Mouse (Mus musculus): ENCODE measurements around the gene Dpp6. TPM values are rescaled to one million over a fixed set of nuclear protein-coding genes. Genes with fewer than 3 reads are reported as not detected.

Dpp6 gene
- total and polyA plus RNA-seq, 3 experiments: not detected

- H3K4me3 ChIP-seq (ENCODE audit: control insufficient read depth in 1 of 2, insufficient read depth in 1 of 2, low read depth in 2 of 2, low read length in 2 of 2): no peak overlapping the region
- H3K36me3 ChIP-seq (ENCODE audit: control insufficient read depth in 1 of 2, insufficient read depth in 2 of 2, low read length in 2 of 2): peaks cover 0 to 5% of the 10 kb centered on the region in 2 experiments; a peak in 2 of 4 replicates
- no peaks in the 10 kb centered on the region for H3K9me3 ChIP-seq (replicated peaks; ENCODE audit: insufficient read depth, low read length)
- no peak overlapping the region for H3K27ac ChIP-seq (ENCODE audit: control insufficient read depth, low read depth, low read length)
- H3K9ac ChIP-seq (ENCODE audit: control insufficient read depth, low read depth, low read length, poor library complexity, severe bottlenecking): no peak overlapping the region
- H3K79me2 ChIP-seq (ENCODE audit: control insufficient read depth, insufficient read depth, low read length, poor library complexity): no peaks in the 10 kb centered on the region
- no peaks in the 10 kb centered on the region for H3K27me3 ChIP-seq (ENCODE audit: control insufficient read depth in 1 of 2, insufficient read depth in 2 of 2, low read length in 2 of 2)
- H3K4me1 ChIP-seq (ENCODE audit: control insufficient read depth in 1 of 2, insufficient read depth in 2 of 2, low read length in 2 of 2): no peaks in the 10 kb centered on the region
- DNase-seq (ENCODE audit: low read depth, low spot score): no peak
- TF ChIP-seq SMC3 (IDR thresholded peaks at IDR 0.05; ENCODE audit: low read depth, low read length) (no peak), POLR2AphosphoS2 (IDR thresholded peaks at IDR 0.05; ENCODE audit: low read length) (no peak), JUND (IDR thresholded peaks at IDR 0.05; ENCODE audit: low read depth, low read length) (no peak), MYC (IDR thresholded peaks at IDR 0.05; ENCODE audit: low read depth, low read length) (no peak), MYB (IDR thresholded peaks at IDR 0.05; ENCODE audit: low read depth, low read length) (no peak), HCFC1 (IDR thresholded peaks at IDR 0.05; ENCODE audit: low read depth, low read length) (no peak), MAFK (IDR thresholded peaks at IDR 0.05; ENCODE audit: borderline replicate concordance, low read depth, low read length) (no peak), ZKSCAN1 (IDR thresholded peaks at IDR 0.05; ENCODE audit: low read depth, low read length) (no peak), CHD2 (IDR thresholded peaks at IDR 0.05; ENCODE audit: low read length) (no peak), EP300 (IDR thresholded peaks at IDR 0.05; ENCODE audit: low read depth in 1 of 2, low read length in 2 of 2) (no peak), E2F4 (IDR thresholded peaks at IDR 0.05; ENCODE audit: borderline replicate concordance, low read depth, low read length) (no peak), ZC3H11A (IDR thresholded peaks at IDR 0.05; ENCODE audit: low read depth, low read length) (no peak), TCF12 (IDR thresholded peaks at IDR 0.05; ENCODE audit: low read depth, low read length) (no peak), CTCF (IDR thresholded peaks at IDR 0.05 in 2 of 3, conservative IDR thresholded peaks at IDR 0.05 in 1 of 3; ENCODE audit: control insufficient read depth in 1 of 3, insufficient read depth in 1 of 3, low read depth in 2 of 3, low read length in 3 of 3, poor library complexity in 1 of 3, severe bottlenecking in 1 of 3) (no peak), NELFE (IDR thresholded peaks at IDR 0.05; ENCODE audit: low read depth, low read length) (no peak), POLR2A (IDR thresholded peaks at IDR 0.05; ENCODE audit: control insufficient read depth in 1 of 2, insufficient read depth in 1 of 2, low read depth in 1 of 2, low read length in 2 of 2, poor library complexity in 1 of 2) (no peak)
Measured at GRCm38 (mm10) chr5:27739216-27739615, 922.2 kb downstream of the Dpp6 start.

GRCm38 (mm10) chr5:27744944-27745343 lies 927.9 kb downstream of the Dpp6 start:
- TF ChIP-seq JUND (IDR thresholded peaks at IDR 0.05; ENCODE audit: low read depth, low read length) (no peak), MAFK (IDR thresholded peaks at IDR 0.05; ENCODE audit: borderline replicate concordance, low read depth, low read length) (no peak), SIN3A (IDR thresholded peaks at IDR 0.05; ENCODE audit: low read length) (no peak), RCOR1 (IDR thresholded peaks at IDR 0.05; ENCODE audit: low read depth, low read length) (no peak), CTCF (IDR thresholded peaks at IDR 0.05 in 2 of 3, conservative IDR thresholded peaks at IDR 0.05 in 1 of 3; ENCODE audit: control insufficient read depth in 1 of 3, insufficient read depth in 1 of 3, low read depth in 2 of 3, low read length in 3 of 3, poor library complexity in 1 of 3, severe bottlenecking in 1 of 3) (no peak), ELF1 (IDR thresholded peaks at IDR 0.05; ENCODE audit: low read depth, low read length) (no peak)
- no peaks in the 10 kb centered on the region for H3K27me3 ChIP-seq (ENCODE audit: control insufficient read depth in 1 of 2, insufficient read depth in 2 of 2, low read length in 2 of 2)
- H3K9me3 ChIP-seq (replicated peaks; ENCODE audit: insufficient read depth, low read length): no peaks in the 10 kb centered on the region
- no peaks in the 10 kb centered on the region for H3K79me2 ChIP-seq (ENCODE audit: control insufficient read depth, insufficient read depth, low read length, poor library complexity)
- no peak for DNase-seq (ENCODE audit: low read depth, low spot score)
- H3K4me3 ChIP-seq (ENCODE audit: control insufficient read depth in 1 of 2, insufficient read depth in 1 of 2, low read depth in 2 of 2, low read length in 2 of 2): no peak overlapping the region
- no peak overlapping the region for H3K27ac ChIP-seq (ENCODE audit: control insufficient read depth, low read depth, low read length)
- no peak overlapping the region for H3K9ac ChIP-seq (ENCODE audit: control insufficient read depth, low read depth, low read length, poor library complexity, severe bottlenecking)
- peaks cover 0 to 36% of the 10 kb centered on the region in 2 experiments; a peak in 2 of 4 replicates for H3K36me3 ChIP-seq (ENCODE audit: control insufficient read depth in 1 of 2, insufficient read depth in 2 of 2, low read length in 2 of 2)
- no peaks in the 10 kb centered on the region for H3K4me1 ChIP-seq (ENCODE audit: control insufficient read depth in 1 of 2, insufficient read depth in 2 of 2, low read length in 2 of 2)

Measured in MEL (cell line).